Mouse (Mus musculus) lung, postnatal 0 days (tissue): ENCODE measurements around the gene Usp47.

Experiments used
- CTCF ChIP-seq: IDR thresholded peaks from 2 replicates; pipeline ENCODE4 v1.5.1; 2016; ENCODE audit warnings: antibody characterized with exemption, mild to moderate bottlenecking
- EP300 ChIP-seq: IDR thresholded peaks from 2 replicates; pipeline ENCODE4 v1.6.1; 2016; ENCODE audit warnings: antibody characterized with exemption, mild to moderate bottlenecking, control low read depth

GRCm38 (mm10) chr7:112074868-112075267, 51.6 kb downstream of the Usp47 start:
- TF ChIP-seq CTCF: no peak
- TF ChIP-seq EP300: no peak
